Mouse (Mus musculus) heart, embryonic 16.5 days (tissue): Measurements from ENCODE around the gene Tcp1. TPM values are rescaled to one million over a fixed set of nuclear protein-coding genes. Genes with fewer than 3 reads are reported as not detected.
A peak's percentile ranks its signal among the peaks of the same experiment; 100 is the strongest.

Source experiments
- ATAC-seq: fragments of 200-750 bp; cut with Nextera tagmentation; replicated peaks from 2 replicates; pipeline ENCODE4 v1.8.0; 2017; ENCODE audit warnings: moderate number of reproducible peaks; ENCODE audit not compliant: insufficient read depth, low FRiP score; ENCODE audit errors: extremely low read depth
- H3K27ac ChIP-seq: fragments of 300-500 bp; sonication (generic); 2 replicates; pipeline ENCODE4 v1.5.1; 2014; ENCODE audit warnings: mild to moderate bottlenecking, low read length, control low read depth, moderate library complexity
- H3K27me3 ChIP-seq: fragments of 300-500 bp; sonication (generic); 2 replicates; pipeline ENCODE4 v1.6.1; 2014; ENCODE audit warnings: low read length, mixed read lengths; ENCODE audit not compliant: control insufficient read depth, insufficient read depth
- H3K36me3 ChIP-seq: fragments of 300-500 bp; sonication (generic); 2 replicates; pipeline ENCODE4 v1.6.1; 2014; ENCODE audit not compliant: control insufficient read depth, insufficient read depth
- H3K4me1 ChIP-seq: fragments of 300-500 bp; sonication (generic); 2 replicates; pipeline ENCODE4 v1.6.1; 2014; ENCODE audit warnings: low read length, mixed read lengths; ENCODE audit not compliant: control insufficient read depth, insufficient read depth
- H3K4me2 ChIP-seq: fragments of 300-500 bp; sonication (generic); 2 replicates; pipeline ENCODE4 v1.6.1; 2014; ENCODE audit warnings: low read depth, mild to moderate bottlenecking, control low read depth, low read length
- H3K4me3 ChIP-seq: fragments of 300-500 bp; sonication (generic); 2 replicates; pipeline ENCODE4 v1.5.1; 2014; ENCODE audit warnings: mild to moderate bottlenecking, control low read depth, low read length
- H3K9ac ChIP-seq: fragments of 300-500 bp; sonication (generic); 2 replicates; pipeline ENCODE4 v1.6.1; 2014; ENCODE audit warnings: low read length, control low read depth
- H3K9me3 ChIP-seq: fragments of 300-500 bp; sonication (generic); replicated peaks from 2 replicates; pipeline ENCODE4 v1.6.1; 2016; ENCODE audit warnings: low read length; ENCODE audit not compliant: control insufficient read depth
- WGBS: fragments of 180-500 bp; shearing (Covaris S2); extraction: QIAGEN DNeasy Blood & Tissue Kit; methylation state at CpG from one replicate; pipeline ENCODE4 v1.1.7; 2014; 5-methylcytosine and 5-hydroxymethylcytosine counted together
- polyA plus RNA-seq: library from polyadenylated mRNA; unstranded; fragments of >200 nt; fragmentation: Nextera tagmentation; extraction: Ambion mirVana; gene quantifications from 2 replicates; pipeline ENCODE4 v1.2.1, GENCODE M21; 2015

Gene Tcp1
- polyA plus RNA-seq, 1 experiment from 2014 or later = 341 TPM

GRCm38 (mm10) chr17:12906436-12906835 lies 9.1 kb upstream of the Tcp1 start:
- H3K4me2 ChIP-seq = no peak overlapping the region
- no peak for ATAC-seq
- 85% methylated on average over 9 of the region's 9 CpGs for WGBS
- no peaks in the 10 kb centered on the region for H3K27me3 ChIP-seq
- H3K27ac ChIP-seq = no peak overlapping the region
- H3K9ac ChIP-seq = no peak overlapping the region
- no peaks in the 10 kb centered on the region for H3K4me1 ChIP-seq
- peaks cover 21% of the 10 kb centered on the region for H3K36me3 ChIP-seq
- no peak overlapping the region for H3K4me3 ChIP-seq
- H3K9me3 ChIP-seq = no peaks in the 10 kb centered on the region

GRCm38 (mm10) chr17:12909361-12910280 lies 5.9 kb upstream of the Tcp1 start, which contains the start of gene Pnldc1:
TSS of gene Pnldc1 (minus strand) at chr17:12910230.
- Histone ChIP-seq H3K4me3 (no peak within 1 kb of the TSS), H3K9ac (no peak within 1 kb of the TSS), H3K36me3 (peaks cover 32% of the 10 kb centered on the region), H3K4me2 (no peak within 1 kb of the TSS), H3K27me3 (no peaks in the 10 kb centered on the region), H3K27ac (no peak within 1 kb of the TSS), H3K9me3 (no peaks in the 10 kb centered on the region), H3K4me1 (no peaks in the 10 kb centered on the region)
- 72% methylated on average over 35 of the region's 35 CpGs for WGBS
- no peak for ATAC-seq

- H3K4me1 ChIP-seq = peaks cover 6% of the 10 kb centered on the region
- peaks cover 29% of the 10 kb centered on the region for H3K36me3 ChIP-seq
- H3K27me3 ChIP-seq = no peaks in the 10 kb centered on the region
- whole genome bisulfite sequencing = 86% methylated on average over 8 of the region's 8 CpGs
- no peak overlapping the region for H3K27ac ChIP-seq
- no peaks in the 10 kb centered on the region for H3K9me3 ChIP-seq
- no peak for ATAC-seq
- no peak overlapping the region for H3K4me2 ChIP-seq
- no peak overlapping the region for H3K9ac ChIP-seq
- H3K4me3 ChIP-seq = no peak overlapping the region
Observed at GRCm38 (mm10) chr17:12910391-12910790, 5.1 kb upstream of the Tcp1 start.

- peaks cover 45% of the 10 kb centered on the region for H3K36me3 ChIP-seq
- H3K27me3 ChIP-seq = no peaks in the 10 kb centered on the region
- peak within 1 kb of the TSS; percentile 94 for H3K27ac ChIP-seq
- WGBS = under 1% methylated on average over 56 of the region's 56 CpGs
- H3K4me1 ChIP-seq = peaks cover 13% of the 10 kb centered on the region
- peak; percentile 99 for ATAC-seq
- H3K4me2 ChIP-seq = peak within 1 kb of the TSS; percentile 91
- H3K9me3 ChIP-seq = no peaks in the 10 kb centered on the region
- H3K9ac ChIP-seq = peak within 1 kb of the TSS; percentile 99
- peak within 1 kb of the TSS; percentile 95 for H3K4me3 ChIP-seq
Observed at GRCm38 (mm10) chr17:12915881-12916583, 531 bp downstream of the Tcp1 start, which contains the start of gene Mrpl18. TSS of gene Mrpl18 (minus strand) at chr17:12916345.

GRCm38 (mm10) chr17:12916588-12917380 lies 1.3 kb downstream of the Tcp1 start:
- Histone ChIP-seq H3K36me3 (peaks cover 45% of the 10 kb centered on the region), H3K4me3 (peak overlapping the region; percentile 95), H3K9me3 (no peaks in the 10 kb centered on the region), H3K27me3 (no peaks in the 10 kb centered on the region), H3K4me2 (peak overlapping the region; percentile 91), H3K4me1 (peaks cover 13% of the 10 kb centered on the region), H3K27ac (peak overlapping the region; percentile 93), H3K9ac (peak overlapping the region; percentile 99)
- under 1% methylated on average over 40 of the region's 40 CpGs for WGBS
- peak; percentile 30 for ATAC-seq

DNA sequence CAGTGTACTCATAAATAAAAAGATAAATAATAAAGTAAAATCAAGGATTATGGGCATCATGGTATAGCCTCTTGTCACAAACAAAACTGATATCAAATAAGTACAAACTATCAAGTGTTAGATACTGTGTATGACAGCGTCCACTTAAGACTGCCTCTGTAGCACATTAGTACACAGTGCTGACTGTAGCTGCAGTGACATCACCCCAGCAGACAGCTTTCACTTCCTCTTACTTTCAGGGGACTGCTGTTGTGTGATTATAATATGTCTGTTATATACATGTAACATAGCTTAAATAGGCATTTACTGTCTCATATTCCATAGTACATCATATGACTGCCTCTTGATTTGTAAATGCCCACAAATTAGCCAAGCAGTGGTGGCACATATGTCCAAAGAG lies 5.6 kb downstream of the Tcp1 start:
- Histone ChIP-seq H3K9me3 (no peaks in the 10 kb centered on the region), H3K27me3 (no peaks in the 10 kb centered on the region), H3K4me3 (no peak overlapping the region), H3K9ac (no peak overlapping the region), H3K36me3 (peaks cover 66% of the 10 kb centered on the region), H3K4me1 (peaks cover 7% of the 10 kb centered on the region; the same call in 1 of the 2 replicates), H3K27ac (no peak overlapping the region), H3K4me2 (no peak overlapping the region)
- ATAC-seq = no peak
- WGBS = 87% methylated on average over 1 of the region's 1 CpGs

- no peak for ATAC-seq
- no peak overlapping the region for H3K9ac ChIP-seq
- 88% methylated on average over 3 of the region's 3 CpGs for WGBS
- H3K27me3 ChIP-seq = no peaks in the 10 kb centered on the region
- no peak overlapping the region for H3K4me2 ChIP-seq
- H3K27ac ChIP-seq = no peak overlapping the region
- H3K4me1 ChIP-seq = no peaks in the 10 kb centered on the region
- peaks cover 53% of the 10 kb centered on the region for H3K36me3 ChIP-seq
- no peak overlapping the region for H3K4me3 ChIP-seq
- H3K9me3 ChIP-seq = no peaks in the 10 kb centered on the region
Observed at GRCm38 (mm10) chr17:12925001-12925400, 9.5 kb downstream of the Tcp1 start.

DNA sequence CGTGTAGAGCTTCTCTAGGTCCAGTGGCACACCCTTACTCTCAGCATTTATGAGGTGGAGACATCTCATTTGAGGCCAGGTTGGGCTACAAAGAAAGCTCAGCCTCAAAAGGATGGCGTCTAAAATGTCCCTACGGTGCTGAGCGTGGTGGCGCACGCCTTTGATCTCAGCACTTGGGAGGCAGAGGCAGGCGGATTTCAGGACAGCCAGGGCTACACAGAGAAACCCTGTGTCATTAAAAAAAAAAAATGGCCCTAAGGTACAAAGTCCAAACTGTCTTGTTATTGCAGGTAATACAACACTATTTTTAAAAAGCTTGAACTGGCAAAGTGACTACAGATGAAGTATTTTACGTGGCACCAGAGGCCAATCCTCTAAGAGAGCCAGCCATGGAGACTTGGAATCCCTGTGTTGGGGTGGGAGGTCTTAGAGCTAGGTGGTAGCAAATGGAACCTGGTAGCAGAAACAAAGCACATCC lies 10.2 kb downstream of the Tcp1 start:
- Histone ChIP-seq H3K9me3 (no peaks in the 10 kb centered on the region), H3K27ac (no peak overlapping the region), H3K36me3 (peaks cover 45% of the 10 kb centered on the region), H3K4me1 (no peaks in the 10 kb centered on the region), H3K27me3 (no peaks in the 10 kb centered on the region), H3K4me3 (no peak overlapping the region), H3K4me2 (no peak overlapping the region), H3K9ac (no peak overlapping the region)
- ATAC-seq = no peak
- 92% methylated on average over 8 of the region's 8 CpGs for WGBS
